Mouse (Mus musculus) ES-E14 (cell line): ENCODE results near the gene Ctc1. TPM values are rescaled to one million over a fixed set of nuclear protein-coding genes. Genes with fewer than 3 reads are reported as not detected.

ENCODE experiments used
- DNase-seq: peaks from one replicate; pipeline ENCODE4 v3.0.0-alpha.2; 2013; ENCODE audit warnings: low read depth, low spot score
- H3K27ac ChIP-seq: 2 replicates; pipeline ENCODE4 v1.5.1; 2012; ENCODE audit warnings: low read depth, mild to moderate bottlenecking, low read length, moderate library complexity, mixed read lengths; ENCODE audit not compliant: poor library complexity, insufficient read depth, severe bottlenecking
- H3K36me3 ChIP-seq: 2 replicates; pipeline ENCODE4 v1.6.1; 2012; ENCODE audit warnings: mild to moderate bottlenecking, low read length, moderate library complexity, mixed read lengths; ENCODE audit not compliant: control insufficient read depth, poor library complexity, insufficient read depth, severe bottlenecking
- H3K4me1 ChIP-seq, 2 experiments: fragments of 150-350 bp in 1 of 2; sonication (generic) in 1 of 2; 2 replicates each; pipeline ENCODE4 v1.6.1; 2012; ENCODE audit warnings: low read length in 2 of 2, mild to moderate bottlenecking in 1 of 2, mixed read lengths in 1 of 2; ENCODE audit not compliant: control insufficient read depth in 2 of 2, insufficient read depth in 2 of 2, poor library complexity in 1 of 2
- H3K4me3 ChIP-seq, 2 experiments: fragments of 150-350 bp in 1 of 2; sonication (generic) in 1 of 2; 2 replicates each; pipeline ENCODE4 v1.5.1; 2012; ENCODE audit warnings: low read length in 2 of 2, low read depth in 1 of 2, mild to moderate bottlenecking in 1 of 2, mixed read lengths in 1 of 2; ENCODE audit not compliant: insufficient read depth in 1 of 2, poor library complexity in 1 of 2, severe bottlenecking in 1 of 2
- H3K9ac ChIP-seq: 2 replicates; pipeline ENCODE4 v1.6.1; 2012; ENCODE audit warnings: low read depth, mild to moderate bottlenecking, low read length, mixed read lengths; ENCODE audit not compliant: poor library complexity, insufficient read depth, severe bottlenecking
- H3K9me3 ChIP-seq: fragments of 150-350 bp; sonication (generic); 2 replicates; pipeline ENCODE4 v1.6.1; 2012; ENCODE audit warnings: low read depth, mild to moderate bottlenecking, low read length; ENCODE audit not compliant: control insufficient read depth, insufficient read depth
- CHD2 ChIP-seq: IDR thresholded peaks from 2 replicates; pipeline ENCODE4 v1.6.1; 2014; ENCODE audit warnings: mild to moderate bottlenecking, low read depth, low read length, inconsistent platforms
- HCFC1 ChIP-seq: IDR thresholded peaks from 2 replicates; pipeline ENCODE4 v1.6.1; 2012; ENCODE audit warnings: low read length, inconsistent platforms, borderline replicate concordance; ENCODE audit not compliant: insufficient read depth
- MAFK ChIP-seq: IDR thresholded peaks from 2 replicates; pipeline ENCODE4 v1.6.1; 2014; ENCODE audit warnings: mild to moderate bottlenecking, low read depth, low read length, inconsistent platforms; ENCODE audit not compliant: insufficient read depth
- ZC3H11A ChIP-seq: IDR thresholded peaks from 2 replicates; pipeline ENCODE4 v1.6.1; 2012; ENCODE audit warnings: low read depth, mild to moderate bottlenecking, inconsistent platforms, low read length, borderline replicate concordance
- ZNF384 ChIP-seq: IDR thresholded peaks from 2 replicates; pipeline ENCODE4 v1.6.1; 2012; ENCODE audit warnings: low read depth, low read length, inconsistent platforms
- in situ Hi-C, 2 experiments: fragments of 600-800 bp; cut with MboI; formaldehyde crosslinking; loops; one replicate each; pipeline ENCODE4 v1.15.1; 2025; ENCODE audit warnings: low sequenced_read_pairs in 2 of 2, inconsistent platforms in 1 of 2; ENCODE audit not compliant: unreplicated experiment in 2 of 2
- total RNA-seq: library from RNA; depleted of rRNA; stranded (reverse); fragments of 300-350 nt; gene quantifications from 2 replicates; pipeline ENCODE4 v1.2.3, GENCODE M21; 2012

Gene Ctc1
- total RNA-seq, 1 experiment = 50.9 TPM

DNA sequence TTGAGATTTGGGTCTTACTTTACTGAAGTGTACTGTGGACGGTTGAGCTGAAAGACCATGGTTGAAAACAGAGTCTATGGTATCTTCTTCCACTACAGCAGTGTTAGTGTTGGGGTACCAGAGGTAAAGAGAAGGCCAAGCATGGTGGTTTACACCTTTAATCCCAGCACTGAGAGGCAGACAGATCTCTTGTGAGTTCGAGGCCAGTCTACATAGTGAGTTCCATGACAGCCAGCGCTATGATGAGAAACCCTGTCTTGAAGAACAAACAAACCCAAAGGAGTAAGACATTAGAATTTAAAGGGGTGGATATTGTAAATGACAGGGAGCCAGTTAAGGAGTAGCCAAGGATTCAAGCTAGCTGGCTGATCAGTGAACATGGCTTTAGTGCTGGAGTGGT, 1.0 kb downstream of the Ctc1 start:
- TF ChIP-seq ZC3H11A = no peak
- Histone ChIP-seq H3K9ac (peak overlapping the region; percentile 91), H3K4me3 (peak overlapping the region; percentile 77 to 94), H3K4me1 (peaks cover 0 to 7% of the 10 kb centered on the region in 2 experiments; a peak in 2 of 4 replicates), H3K27ac (peak overlapping the region; percentile 83; the same call in 1 of the 2 replicates), H3K36me3 (peaks cover 6% of the 10 kb centered on the region), H3K9me3 (no peaks in the 10 kb centered on the region)
- in situ Hi-C loops = no loop called here
- no peak for DNase-seq

DNA sequence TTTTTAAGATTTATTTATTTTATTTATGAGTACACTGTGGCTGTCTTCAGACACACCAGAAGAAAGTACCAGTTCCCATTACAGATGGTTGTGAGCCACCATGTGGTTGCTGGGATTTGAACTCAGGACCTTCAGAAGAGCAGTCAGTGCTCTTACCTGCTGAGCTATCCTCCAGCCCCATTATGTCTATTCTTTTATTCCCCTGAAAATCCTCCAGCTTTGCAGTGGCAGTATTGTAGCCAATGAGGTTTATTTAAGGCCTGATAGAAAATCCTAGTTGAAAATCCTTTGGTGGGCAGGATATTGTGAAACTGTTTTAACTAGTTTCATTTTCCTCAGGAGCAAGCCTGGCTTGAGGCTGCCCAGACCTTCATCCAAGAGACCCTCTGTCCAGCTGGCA, 5.0 kb downstream of the Ctc1 start:
- Histone ChIP-seq H3K27ac (no peak overlapping the region), H3K9ac (no peak overlapping the region), H3K9me3 (no peaks in the 10 kb centered on the region), H3K4me3 (no peak overlapping the region), H3K4me1 (no peaks in the 10 kb centered on the region), H3K36me3 (peaks cover 34% of the 10 kb centered on the region)
- no peak for DNase-seq
- TF ChIP-seq HCFC1 = no peak
- no peak for TF ChIP-seq ZNF384
- in situ Hi-C loops = no loop called here

DNA sequence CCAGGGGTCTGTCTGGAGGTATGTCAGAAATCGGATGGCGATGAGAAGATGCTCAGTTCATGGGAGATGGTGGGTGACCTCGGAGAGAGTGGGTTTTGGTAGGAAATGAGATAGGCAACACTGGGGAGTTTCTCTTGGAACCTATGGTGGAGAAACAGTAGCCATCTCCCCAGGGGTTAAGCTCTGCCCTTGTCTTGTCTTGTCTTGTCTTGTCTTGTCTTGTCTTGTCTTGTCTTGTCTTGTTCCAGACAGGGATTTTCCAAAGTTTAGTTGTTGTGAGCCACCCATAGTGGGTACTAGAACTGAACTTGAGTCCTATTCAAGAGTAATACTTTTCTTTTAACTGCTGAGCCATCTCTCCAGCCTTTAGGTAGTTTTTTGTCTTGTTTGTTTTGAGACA, 10.9 kb downstream of the Ctc1 start:
- Histone ChIP-seq H3K4me3 (no peak overlapping the region), H3K9me3 (no peaks in the 10 kb centered on the region), H3K4me1 (0 out of 4 replicates have a peak, but pooled peaks cover 0 to 2% of the 10 kb centered on the region in 2 experiments), H3K27ac (peak overlapping the region; percentile 65), H3K36me3 (peaks cover 74% of the 10 kb centered on the region), H3K9ac (no peak overlapping the region)
- in situ Hi-C loops = no loop called here
- no peak for TF ChIP-seq CHD2
- DNase-seq = no peak

DNA sequence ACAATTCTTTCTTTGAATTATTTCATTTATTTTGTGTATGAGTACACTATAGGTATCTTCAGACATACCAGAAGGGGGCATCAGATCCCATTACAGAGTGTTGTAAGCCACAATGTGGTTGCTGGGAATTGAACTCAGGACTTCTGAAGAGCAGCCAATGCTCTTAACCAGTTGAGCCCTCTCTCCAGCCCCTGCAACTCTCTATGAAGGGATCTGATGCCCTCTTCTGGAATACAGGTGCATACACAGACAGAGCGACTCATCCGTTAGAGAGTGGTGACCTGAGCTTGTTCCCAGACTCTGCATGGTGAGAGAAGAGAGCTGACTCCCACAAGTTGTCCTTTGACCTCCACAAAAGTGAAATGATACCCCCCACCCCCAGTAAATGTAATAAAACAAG, 13.1 kb downstream of the Ctc1 start:
- no peak overlapping the region for H3K27ac ChIP-seq
- peaks cover 62% of the 10 kb centered on the region for H3K36me3 ChIP-seq
- no peak overlapping the region for H3K9ac ChIP-seq
- in situ Hi-C loops = no loop called here
- H3K9me3 ChIP-seq = no peaks in the 10 kb centered on the region
- 0 out of 4 replicates have a peak, but pooled peaks cover 0 to 2% of the 10 kb centered on the region in 2 experiments for H3K4me1 ChIP-seq
- no peak overlapping the region for H3K4me3 ChIP-seq
- DNase-seq = no peak
- TF ChIP-seq ZC3H11A (peak; percentile 10; the same call in 1 of the 2 replicates), HCFC1 (no peak), CHD2 (no peak), ZNF384 (no peak), MAFK (no peak)

DNA sequence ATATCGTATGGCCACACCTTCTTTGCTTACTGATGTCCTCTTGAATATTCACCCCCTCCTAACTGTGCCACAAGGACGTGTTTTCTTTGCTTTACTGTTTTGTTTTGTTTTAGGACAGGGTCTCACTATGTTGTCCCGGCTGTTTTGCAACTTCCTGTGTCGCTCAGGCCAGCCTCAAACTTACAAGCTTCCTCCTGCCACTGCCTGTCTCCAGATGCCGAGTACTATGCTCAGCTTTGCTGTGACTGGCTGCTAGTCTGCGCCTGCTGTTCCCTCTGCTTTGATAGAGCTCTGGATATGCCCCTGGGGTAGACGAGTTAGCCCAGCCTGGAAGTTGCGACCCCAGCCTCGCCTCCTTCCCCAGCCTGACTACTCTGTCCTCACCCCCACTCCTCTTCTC, 17.8 kb downstream of the Ctc1 start:
- peaks cover 47% of the 10 kb centered on the region for H3K36me3 ChIP-seq
- DNase-seq = no peak
- H3K9ac ChIP-seq = no peak overlapping the region
- H3K4me3 ChIP-seq = no peak overlapping the region
- no peak overlapping the region for H3K27ac ChIP-seq
- in situ Hi-C loops = no loop called here
- no peak for TF ChIP-seq ZNF384
- TF ChIP-seq MAFK = no peak
- TF ChIP-seq CHD2 = no peak
- TF ChIP-seq HCFC1 = no peak
- TF ChIP-seq ZC3H11A = no peak
- peaks cover 1 to 15% of the 10 kb centered on the region in 2 experiments; a peak in 1 of 4 replicates for H3K4me1 ChIP-seq
- H3K9me3 ChIP-seq = no peaks in the 10 kb centered on the region
